Mouse (Mus musculus) liver, embryonic 16.5 days (tissue): Measurements from ENCODE around the gene Rdx. TPM values are rescaled to one million over a fixed set of nuclear protein-coding genes. Genes with fewer than 3 reads are reported as not detected.
A peak's percentile ranks its signal among the peaks of the same experiment; 100 is the strongest.

Source experiments
- ATAC-seq: fragments of 200-750 bp; cut with Nextera tagmentation; 2 replicates; pipeline ENCODE4 v1.8.0; 2017; ENCODE audit warnings: low read depth, mild to moderate bottlenecking, moderate number of reproducible peaks, moderate library complexity
- H3K27ac ChIP-seq: fragments of 300-500 bp; sonication (generic); 2 replicates; pipeline ENCODE4 v1.5.1; 2014; ENCODE audit warnings: mild to moderate bottlenecking, low read length
- H3K27me3 ChIP-seq: fragments of 300-500 bp; sonication (generic); 2 replicates; pipeline ENCODE4 v1.6.1; 2014; ENCODE audit warnings: low read depth, low read length, mixed read lengths; ENCODE audit not compliant: control insufficient read depth, insufficient read depth
- H3K36me3 ChIP-seq: fragments of 300-500 bp; sonication (generic); 2 replicates; pipeline ENCODE4 v1.6.1; 2014; ENCODE audit warnings: mild to moderate bottlenecking; ENCODE audit not compliant: control insufficient read depth, insufficient read depth
- H3K4me1 ChIP-seq: fragments of 300-500 bp; sonication (generic); 2 replicates; pipeline ENCODE4 v1.6.1; 2014; ENCODE audit warnings: low read depth, low read length, mixed read lengths; ENCODE audit not compliant: control insufficient read depth
- H3K4me2 ChIP-seq: fragments of 300-500 bp; sonication (generic); 2 replicates; pipeline ENCODE4 v1.6.1; 2014; ENCODE audit warnings: low read depth, low read length, mixed read lengths
- H3K4me3 ChIP-seq: fragments of 300-500 bp; sonication (generic); 2 replicates; pipeline ENCODE4 v1.5.1; 2014; ENCODE audit warnings: low read depth, mild to moderate bottlenecking, low read length
- H3K9ac ChIP-seq: fragments of 300-500 bp; sonication (generic); 2 replicates; pipeline ENCODE4 v1.6.1; 2014; ENCODE audit warnings: low read depth, low read length
- H3K9me3 ChIP-seq: fragments of 300-500 bp; sonication (generic); replicated peaks from 2 replicates; pipeline ENCODE4 v1.6.1; 2016; ENCODE audit warnings: low read length; ENCODE audit not compliant: control insufficient read depth
- WGBS: fragments of 180-500 bp; shearing (Covaris S2); extraction: QIAGEN DNeasy Blood & Tissue Kit; methylation state at CpG from one replicate; pipeline ENCODE4 v1.1.7; 2014; ENCODE audit not compliant: insufficient replicate concordance; 5-methylcytosine and 5-hydroxymethylcytosine counted together
- polyA plus RNA-seq: library from polyadenylated mRNA; unstranded; fragments of >200 nt; fragmentation: Nextera tagmentation; extraction: Ambion mirVana; gene quantifications from 2 replicates; pipeline ENCODE4 v1.2.1, GENCODE M21; 2015

Gene Rdx
- 54.9 and 55.7 TPM in 2 replicates for polyA plus RNA-seq

GRCm38 (mm10) chr9:52047129-52047820, at the start of gene Rdx:
Gene Rdx (plus strand): TSS chr9:52047173.
- peak within 1 kb of the TSS; percentile 95 for H3K9ac ChIP-seq
- H3K4me3 ChIP-seq = peak within 1 kb of the TSS; percentile 92
- peak within 1 kb of the TSS; percentile 92 for H3K27ac ChIP-seq
- H3K4me2 ChIP-seq = peak within 1 kb of the TSS; percentile 86
- no peaks in the 10 kb centered on the region for H3K27me3 ChIP-seq
- no peaks in the 10 kb centered on the region for H3K36me3 ChIP-seq
- H3K9me3 ChIP-seq = no peaks in the 10 kb centered on the region
- H3K4me1 ChIP-seq = peaks cover 21% of the 10 kb centered on the region
- 3% methylated on average over 17 of the region's 17 CpGs for WGBS
- ATAC-seq = 0 out of 2 replicates have a peak, but pooled peaks have one; percentile 4

DNA sequence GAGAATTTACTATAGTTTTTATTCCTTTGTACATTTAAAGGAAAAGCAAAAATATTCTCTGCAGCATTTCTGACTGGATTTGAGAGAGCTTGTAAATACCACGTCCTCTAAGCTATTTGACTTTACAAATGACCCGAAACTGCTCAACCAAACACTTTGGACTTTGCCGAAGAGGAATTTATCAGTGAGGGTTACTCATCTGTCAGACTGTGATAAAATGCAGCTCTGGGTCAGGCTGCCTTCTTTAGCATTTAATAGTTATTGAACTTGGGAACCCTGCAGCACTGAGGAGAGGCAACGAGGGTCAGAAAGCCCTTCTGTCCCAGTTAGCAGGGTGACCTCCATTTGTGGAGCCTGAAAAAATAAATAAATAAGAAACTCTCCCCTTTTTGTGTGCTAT, 43.5 kb upstream of the Rdx start:
- no peak overlapping the region for H3K4me3 ChIP-seq
- no peak overlapping the region for H3K27ac ChIP-seq
- no peak for ATAC-seq
- H3K4me2 ChIP-seq = no peak overlapping the region
- H3K36me3 ChIP-seq = no peaks in the 10 kb centered on the region
- 42% methylated on average over 4 of the region's 4 CpGs for WGBS
- H3K9me3 ChIP-seq = no peaks in the 10 kb centered on the region
- H3K4me1 ChIP-seq = no peaks in the 10 kb centered on the region
- H3K27me3 ChIP-seq = no peaks in the 10 kb centered on the region
- no peak overlapping the region for H3K9ac ChIP-seq

DNA sequence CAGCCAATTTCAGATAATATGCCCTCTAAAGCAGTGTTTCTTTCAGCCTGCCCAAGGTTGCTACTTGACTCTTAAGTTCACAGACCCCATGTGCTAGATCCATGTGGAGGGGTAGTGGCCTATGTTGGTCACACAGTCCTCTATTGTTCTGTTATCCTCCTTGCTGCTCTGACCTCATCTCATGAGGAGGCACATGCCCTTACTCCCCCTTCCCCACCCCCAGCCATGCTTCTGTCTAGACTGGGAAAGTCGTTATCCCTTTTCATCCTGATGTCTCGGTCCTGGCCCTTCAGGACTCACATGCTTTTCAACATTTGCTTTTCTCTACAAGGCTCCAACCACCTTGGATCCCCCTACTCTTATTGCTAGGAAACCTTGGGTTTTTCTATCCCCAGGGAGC, 39.6 kb upstream of the Rdx start:
- Histone ChIP-seq H3K9me3 (no peaks in the 10 kb centered on the region), H3K36me3 (no peaks in the 10 kb centered on the region), H3K4me2 (no peak overlapping the region), H3K27ac (no peak overlapping the region), H3K4me1 (no peaks in the 10 kb centered on the region), H3K9ac (no peak overlapping the region), H3K27me3 (no peaks in the 10 kb centered on the region), H3K4me3 (no peak overlapping the region)
- 53% methylated on average over 2 of the region's 2 CpGs for WGBS
- ATAC-seq = no peak

- no peak for ATAC-seq
- H3K27ac ChIP-seq = no peak overlapping the region
- H3K27me3 ChIP-seq = no peaks in the 10 kb centered on the region
- H3K36me3 ChIP-seq = no peaks in the 10 kb centered on the region
- H3K9me3 ChIP-seq = no peaks in the 10 kb centered on the region
- WGBS = 57% methylated on average over 1 of the region's 1 CpGs
- H3K4me1 ChIP-seq = no peaks in the 10 kb centered on the region
- H3K4me2 ChIP-seq = no peak overlapping the region
- H3K9ac ChIP-seq = no peak overlapping the region
- H3K4me3 ChIP-seq = no peak overlapping the region
These were observed 38.5 kb upstream of the Rdx start for GRCm38 (mm10) chr9:52008511-52008910.

- Histone ChIP-seq H3K9ac (no peak overlapping the region), H3K27me3 (no peaks in the 10 kb centered on the region), H3K4me3 (no peak overlapping the region), H3K4me1 (no peaks in the 10 kb centered on the region; the same call in 1 of the 2 replicates), H3K27ac (no peak overlapping the region), H3K36me3 (no peaks in the 10 kb centered on the region), H3K4me2 (no peak overlapping the region), H3K9me3 (no peaks in the 10 kb centered on the region)
- ATAC-seq = no peak
- 85% methylated on average over 1 of the region's 1 CpGs for WGBS
These were observed 34.7 kb upstream of the Rdx start for GRCm38 (mm10) chr9:52012311-52012710.

- no peak overlapping the region for H3K4me3 ChIP-seq
- no peak overlapping the region for H3K27ac ChIP-seq
- H3K4me2 ChIP-seq = no peak overlapping the region
- H3K9ac ChIP-seq = no peak overlapping the region
- peak; percentile 37; the same call in 1 of the 2 replicates for ATAC-seq
- 53% methylated on average over 5 of the region's 5 CpGs for WGBS
- H3K9me3 ChIP-seq = no peaks in the 10 kb centered on the region
- no peaks in the 10 kb centered on the region; the same call in 1 of the 2 replicates for H3K4me1 ChIP-seq
- H3K27me3 ChIP-seq = no peaks in the 10 kb centered on the region
- no peaks in the 10 kb centered on the region for H3K36me3 ChIP-seq
These were observed 34.1 kb upstream of the Rdx start for GRCm38 (mm10) chr9:52012781-52013436.

DNA sequence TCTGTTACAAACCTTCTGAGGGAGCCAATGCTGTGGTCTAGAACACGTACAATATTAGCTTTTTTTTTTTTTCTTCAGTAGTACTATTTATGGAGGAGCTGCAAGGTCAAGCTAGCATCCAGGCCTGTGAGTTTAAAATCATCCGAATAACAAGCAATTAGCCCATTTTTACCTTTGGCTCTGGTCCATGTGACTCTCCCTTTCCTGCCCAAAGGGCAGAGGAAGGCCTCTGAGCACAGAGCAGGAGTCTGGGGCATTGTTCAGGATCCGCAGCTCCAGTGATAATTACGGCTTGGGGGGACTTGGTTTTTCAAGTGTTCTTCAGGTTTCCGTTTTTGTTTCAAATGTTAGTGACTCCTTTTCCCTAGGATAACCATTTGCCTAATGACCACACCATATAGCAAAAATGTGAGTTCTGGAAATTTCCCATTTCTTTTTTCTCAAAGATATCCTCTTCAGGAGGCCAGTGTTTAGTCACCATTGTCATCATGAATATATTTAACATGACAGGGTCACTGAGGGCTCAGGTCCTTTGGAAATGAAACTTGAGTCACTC, 33.0 kb upstream of the Rdx start:
- 0 out of 2 replicates have a peak, but pooled peaks have one; percentile 16 for ATAC-seq
- no peak overlapping the region for H3K4me2 ChIP-seq
- no peaks in the 10 kb centered on the region for H3K27me3 ChIP-seq
- H3K4me3 ChIP-seq = no peak overlapping the region
- no peak overlapping the region for H3K9ac ChIP-seq
- no peaks in the 10 kb centered on the region for H3K9me3 ChIP-seq
- no peak overlapping the region for H3K27ac ChIP-seq
- H3K36me3 ChIP-seq = no peaks in the 10 kb centered on the region
- 44% methylated on average over 5 of the region's 5 CpGs for WGBS
- H3K4me1 ChIP-seq = no peaks in the 10 kb centered on the region; the same call in 1 of the 2 replicates

GRCm38 (mm10) chr9:52017091-52017490, 29.9 kb upstream of the Rdx start:
- Histone ChIP-seq H3K27me3 (no peaks in the 10 kb centered on the region), H3K9ac (no peak overlapping the region), H3K9me3 (no peaks in the 10 kb centered on the region), H3K4me2 (no peak overlapping the region), H3K4me3 (no peak overlapping the region), H3K36me3 (no peaks in the 10 kb centered on the region), H3K4me1 (no peaks in the 10 kb centered on the region; the same call in 1 of the 2 replicates), H3K27ac (no peak overlapping the region)
- WGBS = 55% methylated on average over 3 of the region's 3 CpGs
- no peak for ATAC-seq

GRCm38 (mm10) chr9:52017824-52018223, 29.1 kb upstream of the Rdx start:
- no peak overlapping the region for H3K4me2 ChIP-seq
- H3K9me3 ChIP-seq = no peaks in the 10 kb centered on the region
- H3K9ac ChIP-seq = no peak overlapping the region
- 62% methylated on average over 2 of the region's 2 CpGs for WGBS
- H3K4me3 ChIP-seq = no peak overlapping the region
- no peak for ATAC-seq
- no peaks in the 10 kb centered on the region; the same call in 1 of the 2 replicates for H3K4me1 ChIP-seq
- H3K27me3 ChIP-seq = no peaks in the 10 kb centered on the region
- H3K36me3 ChIP-seq = no peaks in the 10 kb centered on the region
- H3K27ac ChIP-seq = no peak overlapping the region
